Mouse (Mus musculus) MEL (cell line): ENCODE results near the gene D430042O09Rik. TPM values are rescaled to one million over a fixed set of nuclear protein-coding genes. Genes with fewer than 3 reads are reported as not detected.

Experiments used
- DNase-seq: peaks from one replicate; pipeline ENCODE4 v3.0.0; 2011; ENCODE audit warnings: low read depth, low spot score
- H3K27ac ChIP-seq: 2 replicates; pipeline ENCODE4 v1.5.1; 2012; ENCODE audit warnings: low read depth, mild to moderate bottlenecking, control low read depth, low read length, moderate library complexity; ENCODE audit not compliant: control insufficient read depth
- H3K27me3 ChIP-seq, 2 experiments: fragments of 150-350 bp in 1 of 2; sonication (generic) in 1 of 2; 2 replicates each; pipeline ENCODE4 v1.6.1; 2012; ENCODE audit warnings: low read length in 2 of 2, mild to moderate bottlenecking in 2 of 2, improper control_type of control experiment in 1 of 2, moderate library complexity in 1 of 2; ENCODE audit not compliant: insufficient read depth in 2 of 2, control insufficient read depth in 1 of 2
- H3K36me3 ChIP-seq, 2 experiments: 2 replicates each; pipeline ENCODE4 v1.6.1; 2012 to 2014; ENCODE audit warnings: low read length in 2 of 2, improper control_type of control experiment in 1 of 2, inconsistent platforms in 1 of 2, mild to moderate bottlenecking in 1 of 2; ENCODE audit not compliant: insufficient read depth in 2 of 2, control insufficient read depth in 1 of 2
- H3K4me1 ChIP-seq, 2 experiments: fragments of 150-350 bp in 1 of 2; sonication (generic) in 1 of 2; 2 replicates each; pipeline ENCODE4 v1.6.1; 2012; ENCODE audit warnings: low read length in 2 of 2, improper control_type of control experiment in 1 of 2, mild to moderate bottlenecking in 1 of 2; ENCODE audit not compliant: insufficient read depth in 2 of 2, control insufficient read depth in 1 of 2
- H3K4me3 ChIP-seq, 2 experiments: fragments of 150-350 bp in 1 of 2; sonication (generic) in 1 of 2; 2 replicates each; pipeline ENCODE4 v1.5.1; 2012; ENCODE audit warnings: low read depth in 2 of 2, low read length in 2 of 2, mild to moderate bottlenecking in 2 of 2, moderate library complexity in 2 of 2, control low read depth in 1 of 2, improper control_type of control experiment in 1 of 2; ENCODE audit not compliant: control insufficient read depth in 1 of 2, insufficient read depth in 1 of 2
- H3K79me2 ChIP-seq: 2 replicates; pipeline ENCODE4 v1.6.1; 2012; ENCODE audit warnings: mild to moderate bottlenecking, low read length, moderate library complexity; ENCODE audit not compliant: control insufficient read depth, poor library complexity, insufficient read depth
- H3K9ac ChIP-seq: 2 replicates; pipeline ENCODE4 v1.6.1; 2012; ENCODE audit warnings: low read depth, mild to moderate bottlenecking, control low read depth, low read length, moderate library complexity; ENCODE audit not compliant: control insufficient read depth, poor library complexity, severe bottlenecking
- H3K9me3 ChIP-seq: fragments of 150-350 bp; sonication (generic); replicated peaks from 2 replicates; pipeline ENCODE4 v1.6.1; 2012; ENCODE audit warnings: mild to moderate bottlenecking, low read length, improper control_type of control experiment, moderate library complexity; ENCODE audit not compliant: insufficient read depth
- BHLHE40 ChIP-seq: IDR thresholded peaks from 2 replicates; pipeline ENCODE4 v1.6.1; 2012; ENCODE audit warnings: low read depth, mild to moderate bottlenecking, inconsistent platforms, low read length, improper control_type of control experiment, borderline replicate concordance
- CHD2 ChIP-seq: IDR thresholded peaks from 2 replicates; pipeline ENCODE4 v1.6.1; 2011; ENCODE audit warnings: low read length, improper control_type of control experiment
- E2F4 ChIP-seq: IDR thresholded peaks from 2 replicates; pipeline ENCODE4 v1.6.1; 2011; ENCODE audit warnings: low read depth, low read length, improper control_type of control experiment, borderline replicate concordance
- ELF1 ChIP-seq: IDR thresholded peaks from 2 replicates; pipeline ENCODE4 v1.6.1; 2014; ENCODE audit warnings: low read depth, mild to moderate bottlenecking, inconsistent platforms, low read length, improper control_type of control experiment, moderate library complexity
- EP300 ChIP-seq, 2 experiments: IDR thresholded peaks; 2 replicates each; pipeline ENCODE4 v1.6.1; 2011; ENCODE audit warnings: improper control_type of control experiment in 2 of 2, low read length in 2 of 2, low read depth in 1 of 2, mild to moderate bottlenecking in 1 of 2
- ETS1 ChIP-seq: IDR thresholded peaks from 2 replicates; pipeline ENCODE4 v1.6.1; 2012; ENCODE audit warnings: low read depth, mild to moderate bottlenecking, inconsistent platforms, low read length, improper control_type of control experiment, moderate library complexity
- GATA1 ChIP-seq: IDR thresholded peaks from 2 replicates; pipeline ENCODE4 v1.6.1; 2011; ENCODE audit warnings: low read depth, low read length, improper control_type of control experiment
- HCFC1 ChIP-seq: IDR thresholded peaks from 2 replicates; pipeline ENCODE4 v1.6.1; 2012; ENCODE audit warnings: low read depth, mild to moderate bottlenecking, inconsistent platforms, low read length, improper control_type of control experiment, moderate library complexity
- JUND ChIP-seq: IDR thresholded peaks from 2 replicates; pipeline ENCODE4 v1.6.1; 2011; ENCODE audit warnings: low read depth, mild to moderate bottlenecking, improper control_type of control experiment, low read length
- MAX ChIP-seq: IDR thresholded peaks from 2 replicates; pipeline ENCODE4 v1.6.1; 2011; ENCODE audit warnings: low read length, improper control_type of control experiment
- MAZ ChIP-seq: IDR thresholded peaks from 2 replicates; pipeline ENCODE4 v1.6.1; 2012; ENCODE audit warnings: low read depth, mild to moderate bottlenecking, inconsistent platforms, low read length, improper control_type of control experiment
- MXI1 ChIP-seq: IDR thresholded peaks from 2 replicates; pipeline ENCODE4 v1.6.1; 2011; ENCODE audit warnings: mild to moderate bottlenecking, low read depth, low read length, improper control_type of control experiment
- MYB ChIP-seq: IDR thresholded peaks from 2 replicates; pipeline ENCODE4 v1.6.1; 2011; ENCODE audit warnings: mild to moderate bottlenecking, low read depth, low read length, improper control_type of control experiment
- MYC ChIP-seq: IDR thresholded peaks from 2 replicates; pipeline ENCODE4 v1.6.1; 2011; ENCODE audit warnings: low read depth, mild to moderate bottlenecking, low read length, improper control_type of control experiment, moderate library complexity
- NELFE ChIP-seq: IDR thresholded peaks from 2 replicates; pipeline ENCODE4 v1.6.1; 2011; ENCODE audit warnings: low read depth, low read length, improper control_type of control experiment
- RAD21 ChIP-seq: IDR thresholded peaks from 2 replicates; pipeline ENCODE4 v1.6.1; 2011; ENCODE audit warnings: mild to moderate bottlenecking, low read depth, low read length, improper control_type of control experiment
- RCOR1 ChIP-seq: IDR thresholded peaks from 2 replicates; pipeline ENCODE4 v1.6.1; 2012; ENCODE audit warnings: low read depth, mild to moderate bottlenecking, inconsistent platforms, low read length, improper control_type of control experiment
- SIN3A ChIP-seq: IDR thresholded peaks from 2 replicates; pipeline ENCODE4 v1.6.1; 2012; ENCODE audit warnings: low read length, improper control_type of control experiment, inconsistent platforms
- SMC3 ChIP-seq: IDR thresholded peaks from 2 replicates; pipeline ENCODE4 v1.6.1; 2011; ENCODE audit warnings: low read depth, low read length, improper control_type of control experiment
- TBP ChIP-seq: IDR thresholded peaks from 2 replicates; pipeline ENCODE4 v1.8.0; 2011; ENCODE audit warnings: low read depth, low read length, improper control_type of control experiment
- UBTF ChIP-seq: IDR thresholded peaks from 2 replicates; pipeline ENCODE4 v1.6.1; 2012; ENCODE audit warnings: low read depth, mild to moderate bottlenecking, inconsistent platforms, low read length, improper control_type of control experiment, moderate library complexity, borderline replicate concordance; ENCODE audit not compliant: insufficient read depth
- ZC3H11A ChIP-seq: IDR thresholded peaks from 2 replicates; pipeline ENCODE4 v1.6.1; 2012; ENCODE audit warnings: low read depth, mild to moderate bottlenecking, inconsistent platforms, low read length, improper control_type of control experiment
- polyA plus RNA-seq, 2 experiments: library from polyadenylated mRNA; stranded (reverse) in 1 of 2; unstranded in 1 of 2; fragments of >175 nt in 1 of 2; fragments of >200 nt in 1 of 2; gene quantifications; 2 replicates each; pipeline versions ENCODE4 v1.2.1 to v1.2.4; 2012; ENCODE audit warnings: low replicate concordance in 2 of 2, low read depth in 1 of 2; ENCODE audit not compliant: insufficient read length in 2 of 2, insufficient read depth in 1 of 2, missing spikeins in 1 of 2
- total RNA-seq: library from RNA; depleted of rRNA; stranded (reverse); fragments of 300-350 nt; gene quantifications from 2 replicates; pipeline ENCODE4 v1.2.3, GENCODE M21; 2012

D430042O09Rik gene
- total and polyA plus RNA-seq, 3 experiments: 6.2 to 12.8 TPM; not detected in 1

GRCm38 (mm10) chr7:125832767-125833166 lies 125.1 kb downstream of the D430042O09Rik start:
- H3K9me3 ChIP-seq: no peaks in the 10 kb centered on the region
- H3K79me2 ChIP-seq: no peaks in the 10 kb centered on the region
- no peak overlapping the region for H3K27ac ChIP-seq
- peak; percentile 46 for DNase-seq
- no peaks in the 10 kb centered on the region for H3K27me3 ChIP-seq
- peaks cover 0 to 15% of the 10 kb centered on the region in 2 experiments; a peak in 2 of 4 replicates for H3K4me1 ChIP-seq
- H3K36me3 ChIP-seq: peaks cover 0 to 5% of the 10 kb centered on the region in 2 experiments; a peak in 1 of 4 replicates
- no peak overlapping the region for H3K9ac ChIP-seq
- no peak overlapping the region for H3K4me3 ChIP-seq
- TF ChIP-seq EP300 (IDR thresholded peaks at IDR 0.05; ENCODE audit: low read depth in 1 of 2, low read length in 2 of 2) (0 out of 4 replicates have a peak, but pooled peaks of 1 of the 2 experiments have one; percentile 7), NELFE (no peak), ZC3H11A (no peak), ELF1 (no peak), MXI1 (peak; percentile 84), BHLHE40 (peak; percentile 84), MYB (no peak), SIN3A (peak; percentile 73), HCFC1 (no peak), MAX (peak; percentile 51; the same call in 1 of the 2 replicates), ETS1 (no peak), SMC3 (no peak), MYC (peak; percentile 41; the same call in 1 of the 2 replicates), CHD2 (no peak), TBP (no peak), E2F4 (no peak), UBTF (no peak), GATA1 (peak; percentile 37; the same call in 1 of the 2 replicates), JUND (no peak)

- Histone ChIP-seq H3K79me2 (no peaks in the 10 kb centered on the region), H3K4me3 (no peak overlapping the region), H3K4me1 (peaks cover 0 to 15% of the 10 kb centered on the region in 2 experiments; a peak in 1 of 4 replicates), H3K9me3 (no peaks in the 10 kb centered on the region), H3K36me3 (peaks cover 0 to 5% of the 10 kb centered on the region in 2 experiments; a peak in 1 of 4 replicates), H3K9ac (no peak overlapping the region), H3K27ac (no peak overlapping the region), H3K27me3 (no peaks in the 10 kb centered on the region)
- TF ChIP-seq MAZ: no peak
- no peak for TF ChIP-seq RAD21
- no peak for TF ChIP-seq RCOR1
- DNase-seq: no peak
These were observed 125.8 kb downstream of the D430042O09Rik start for GRCm38 (mm10) chr7:125833471-125833870.
